Mouse (Mus musculus) intestine, embryonic 14.5 days (tissue): ENCODE measurements around the gene Aff3. TPM values are rescaled to one million over a fixed set of nuclear protein-coding genes. Genes with fewer than 3 reads are reported as not detected.
A peak's percentile ranks its signal among the peaks of the same experiment; 100 is the strongest.

Experiments
- ATAC-seq: fragments of 200-750 bp; cut with Nextera tagmentation; replicated peaks from 2 replicates; pipeline ENCODE4 v1.8.0; 2017; ENCODE audit warnings: low read depth, moderate number of reproducible peaks, moderate TSS enrichment, moderate library complexity; ENCODE audit not compliant: low FRiP score, low TSS enrichment
- DNase-seq: peaks from one replicate; pipeline ENCODE4 v3.0.0-alpha.2; 2018; ENCODE audit warnings: low spot score
- H3K27ac ChIP-seq: fragments of 300-500 bp; sonication (generic); 2 replicates; pipeline ENCODE4 v1.5.1; 2014; ENCODE audit warnings: low read depth, mild to moderate bottlenecking, control low read depth
- H3K27me3 ChIP-seq: fragments of 300-500 bp; sonication (generic); replicated peaks from 2 replicates; pipeline ENCODE4 v1.6.1; 2014; ENCODE audit warnings: low read length, control low read depth; ENCODE audit not compliant: control insufficient read depth, insufficient read depth
- H3K36me3 ChIP-seq: fragments of 300-500 bp; sonication (generic); 2 replicates; pipeline ENCODE4 v1.6.1; 2014; ENCODE audit warnings: low read length, control low read depth; ENCODE audit not compliant: control insufficient read depth, insufficient read depth
- H3K4me1 ChIP-seq: fragments of 300-500 bp; sonication (generic); replicated peaks from 2 replicates; pipeline ENCODE4 v1.6.1; 2014; ENCODE audit warnings: low read length, control low read depth, mixed read lengths; ENCODE audit not compliant: control insufficient read depth, insufficient read depth
- H3K4me2 ChIP-seq: fragments of 300-500 bp; sonication (generic); 2 replicates; pipeline ENCODE4 v1.6.1; 2014; ENCODE audit warnings: low read length
- H3K4me3 ChIP-seq: fragments of 300-500 bp; sonication (generic); 2 replicates; pipeline ENCODE4 v1.5.1; 2014; ENCODE audit warnings: low read depth, low read length, control low read depth, mixed read lengths
- H3K9ac ChIP-seq: fragments of 300-500 bp; sonication (generic); 2 replicates; pipeline ENCODE4 v1.6.1; 2014; ENCODE audit warnings: mild to moderate bottlenecking, low read length
- H3K9me3 ChIP-seq: fragments of 300-500 bp; sonication (generic); 2 replicates; pipeline ENCODE4 v1.6.1; 2016; ENCODE audit warnings: low read length, control low read depth; ENCODE audit not compliant: control insufficient read depth
- WGBS: fragments of 180-500 bp; shearing (Covaris S2); extraction: QIAGEN DNeasy Blood & Tissue Kit; methylation state at CpG from one replicate; pipeline ENCODE4 v1.1.7; 2014; 5-methylcytosine and 5-hydroxymethylcytosine counted together
- polyA plus RNA-seq: library from polyadenylated mRNA; unstranded; fragments of >200 nt; fragmentation: Nextera tagmentation; extraction: Ambion mirVana; gene quantifications from 2 replicates; pipeline ENCODE4 v1.2.1, GENCODE M21; 2014

Gene Aff3
- polyA plus RNA-seq, 1 experiment from 2014 or later: 8.6 TPM

GRCm38 (mm10) chr1:38382683-38383082 is 282.1 kb downstream of the Aff3 start:
- H3K36me3 ChIP-seq: no peaks in the 10 kb centered on the region
- H3K4me1 ChIP-seq: 0 out of 2 replicates have a peak, but pooled peaks cover 4% of the 10 kb centered on the region
- H3K27ac ChIP-seq: no peak overlapping the region
- no peak overlapping the region for H3K9ac ChIP-seq
- no peak for DNase-seq
- 85% methylated on average over 4 of the region's 4 CpGs for WGBS
- ATAC-seq: no peak
- H3K27me3 ChIP-seq: no peaks in the 10 kb centered on the region
- no peak overlapping the region for H3K4me2 ChIP-seq
- H3K9me3 ChIP-seq: no peaks in the 10 kb centered on the region
- H3K4me3 ChIP-seq: no peak overlapping the region

- Histone ChIP-seq H3K4me2 (no peak overlapping the region), H3K27ac (no peak overlapping the region), H3K9ac (no peak overlapping the region), H3K4me3 (no peak overlapping the region), H3K9me3 (no peaks in the 10 kb centered on the region), H3K27me3 (no peaks in the 10 kb centered on the region), H3K4me1 (no peaks in the 10 kb centered on the region), H3K36me3 (no peaks in the 10 kb centered on the region)
- 76% methylated on average over 3 of the region's 3 CpGs for whole genome bisulfite sequencing
- ATAC-seq (no peak), DNase-seq (no peak)
These were observed 286.8 kb downstream of the Aff3 start for GRCm38 (mm10) chr1:38377930-38378329.

- H3K36me3 ChIP-seq: no peaks in the 10 kb centered on the region
These were observed 295.6 kb downstream of the Aff3 start for GRCm38 (mm10) chr1:38369166-38369565.

GRCm38 (mm10) chr1:38368081-38368689 is 296.6 kb downstream of the Aff3 start:
- H3K27me3 ChIP-seq: no peaks in the 10 kb centered on the region
- no peak overlapping the region for H3K4me2 ChIP-seq
- DNase-seq (no peak), ATAC-seq (no peak)
- no peak overlapping the region for H3K4me3 ChIP-seq
- H3K9me3 ChIP-seq: no peaks in the 10 kb centered on the region
- H3K9ac ChIP-seq: no peak overlapping the region
- 0 out of 2 replicates have a peak, but pooled peaks cover 4% of the 10 kb centered on the region for H3K4me1 ChIP-seq
- H3K27ac ChIP-seq: no peak overlapping the region
- H3K36me3 ChIP-seq: no peaks in the 10 kb centered on the region
- 74% methylated on average over 6 of the region's 6 CpGs for WGBS

More at GRCm38 (mm10) chr1:38369166-38369565, 295.6 kb downstream of the Aff3 start:
- 0 out of 2 replicates have a peak, but pooled peaks cover 4% of the 10 kb centered on the region for H3K4me1 ChIP-seq
- DNase-seq: no peak
- WGBS: 70% methylated on average over 8 of the region's 8 CpGs
- ATAC-seq: no peak
- no peak overlapping the region for H3K4me3 ChIP-seq
- H3K9me3 ChIP-seq: no peaks in the 10 kb centered on the region
- H3K4me2 ChIP-seq: no peak overlapping the region
- no peak overlapping the region for H3K27ac ChIP-seq
- H3K27me3 ChIP-seq: no peaks in the 10 kb centered on the region
- no peak overlapping the region for H3K9ac ChIP-seq

- Histone ChIP-seq H3K27me3 (no peaks in the 10 kb centered on the region), H3K36me3 (no peaks in the 10 kb centered on the region), H3K4me1 (0 out of 2 replicates have a peak, but pooled peaks cover 4% of the 10 kb centered on the region), H3K27ac (no peak overlapping the region), H3K4me2 (no peak overlapping the region), H3K9me3 (no peaks in the 10 kb centered on the region), H3K4me3 (no peak overlapping the region), H3K9ac (no peak overlapping the region)
- WGBS: 95% methylated on average over 14 of the region's 14 CpGs
- no peak for DNase-seq
- no peak for ATAC-seq
These were observed 297.2 kb downstream of the Aff3 start for GRCm38 (mm10) chr1:38367404-38368080.

- no peaks in the 10 kb centered on the region for H3K27me3 ChIP-seq
- no peak overlapping the region for H3K4me3 ChIP-seq
- H3K9ac ChIP-seq: no peak overlapping the region
- peak; percentile 46 for DNase-seq
- no peak for ATAC-seq
- H3K36me3 ChIP-seq: no peaks in the 10 kb centered on the region
- H3K4me1 ChIP-seq: 0 out of 2 replicates have a peak, but pooled peaks cover 4% of the 10 kb centered on the region
- no peaks in the 10 kb centered on the region for H3K9me3 ChIP-seq
- WGBS: 79% methylated on average over 2 of the region's 2 CpGs
- no peak overlapping the region for H3K27ac ChIP-seq
- H3K4me2 ChIP-seq: no peak overlapping the region
These were observed 300.9 kb downstream of the Aff3 start for GRCm38 (mm10) chr1:38363856-38364255.

- DNase-seq (no peak), ATAC-seq (no peak)
- 88% methylated on average over 3 of the region's 3 CpGs for WGBS
- H3K4me2 ChIP-seq: no peak overlapping the region
- peaks cover 19% of the 10 kb centered on the region for H3K4me1 ChIP-seq
- no peaks in the 10 kb centered on the region for H3K36me3 ChIP-seq
- H3K27me3 ChIP-seq: no peaks in the 10 kb centered on the region
- H3K9ac ChIP-seq: no peak overlapping the region
- H3K27ac ChIP-seq: no peak overlapping the region
- no peaks in the 10 kb centered on the region for H3K9me3 ChIP-seq
- H3K4me3 ChIP-seq: no peak overlapping the region
These were observed 302.5 kb downstream of the Aff3 start for GRCm38 (mm10) chr1:38362275-38362674.

GRCm38 (mm10) chr1:38358797-38359349 is 305.9 kb downstream of the Aff3 start:
- Histone ChIP-seq H3K9ac (no peak overlapping the region), H3K4me3 (no peak overlapping the region), H3K27me3 (no peaks in the 10 kb centered on the region), H3K9me3 (no peaks in the 10 kb centered on the region), H3K27ac (peak overlapping the region; percentile 65), H3K36me3 (no peaks in the 10 kb centered on the region), H3K4me1 (peaks cover 24% of the 10 kb centered on the region), H3K4me2 (no peak overlapping the region)
- 71% methylated on average over 26 of the region's 26 CpGs for WGBS
- ATAC-seq (no peak), DNase-seq (no peak)
